Mouse (Mus musculus) spleen, postnatal 10 days (tissue): ENCODE data around the gene Plxna1.

Source experiments
- DNase-seq, 2 experiments: peaks; one replicate each; pipeline ENCODE4 v3.0.0; 2021 to 2022; ENCODE audit warnings: low spot score in 2 of 2

Plxna1 gene

DNA sequence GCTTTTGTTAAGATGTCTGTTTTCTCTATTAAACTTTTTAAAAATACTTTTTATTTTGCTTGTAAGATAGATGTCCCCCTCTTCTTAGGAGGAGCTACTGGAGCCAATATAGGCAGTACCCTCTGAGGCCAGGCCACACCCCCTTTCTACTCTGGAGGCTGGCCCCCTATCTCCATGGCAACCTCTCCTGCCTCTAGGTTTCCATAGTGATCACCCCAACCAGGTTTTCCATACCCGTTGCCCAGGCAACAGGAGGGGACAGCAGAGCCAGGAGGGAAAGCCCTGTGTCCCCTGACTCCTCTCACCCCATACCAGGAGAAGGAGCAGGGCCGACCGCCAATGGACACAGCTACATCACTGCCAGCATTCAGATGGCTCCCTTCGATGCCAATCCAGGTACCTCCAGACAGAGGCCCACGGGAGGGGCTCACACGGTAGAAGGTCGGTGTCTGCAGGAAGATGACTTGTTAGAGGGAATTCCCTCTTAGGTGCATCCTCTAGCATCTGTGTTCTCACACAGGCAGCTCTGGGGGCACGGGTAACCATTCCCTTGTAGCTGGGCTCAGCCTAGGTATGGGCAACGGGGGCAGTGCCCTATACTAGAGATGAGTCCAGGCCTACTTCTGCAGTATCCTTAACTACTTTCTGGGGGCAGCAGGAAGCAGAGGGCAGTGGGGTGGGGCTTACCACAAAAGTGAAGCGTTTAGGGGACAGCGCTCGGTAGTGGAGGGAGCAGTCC lies 28.3 kb downstream of the Plxna1 start:
- no peak for DNase-seq

DNA sequence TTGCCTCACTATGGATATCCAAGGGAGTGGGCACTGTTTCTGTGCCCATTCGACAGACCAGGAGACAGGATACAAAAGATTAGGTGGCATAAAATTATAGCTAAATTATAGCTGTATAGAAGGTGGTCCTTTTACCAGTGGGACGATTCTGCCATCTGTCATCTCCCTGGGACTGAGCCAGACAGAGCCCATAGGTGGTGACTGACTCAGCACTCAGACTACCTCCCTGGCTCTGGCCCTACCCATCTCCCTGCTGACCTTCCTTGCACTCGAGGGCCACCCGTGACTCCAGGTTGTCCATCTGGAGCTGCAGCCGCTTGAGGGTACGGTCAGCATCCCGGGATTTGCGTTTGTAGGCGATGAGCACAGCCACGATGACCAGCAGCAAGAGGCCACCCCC lies 31.5 kb downstream of the Plxna1 start:
- no peak for DNase-seq

DNA sequence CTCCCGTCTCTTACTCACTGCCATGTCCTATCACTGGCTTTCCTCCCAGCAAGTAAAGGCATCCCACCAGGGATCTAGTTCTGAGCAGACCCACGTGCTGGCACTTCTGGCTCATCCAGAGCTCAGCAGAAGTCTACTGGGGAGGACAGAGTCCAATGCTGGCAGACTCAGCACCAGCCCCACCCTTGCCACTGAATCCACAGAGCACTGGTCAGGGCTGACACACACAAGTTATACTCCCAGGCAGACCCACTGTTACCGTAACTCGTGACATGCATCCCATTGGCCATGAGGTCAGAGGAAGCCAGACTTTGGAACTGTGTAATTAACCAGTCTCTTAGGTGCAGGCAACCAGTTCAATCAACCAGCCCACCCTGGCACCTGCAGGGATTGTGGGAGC lies 33.8 kb downstream of the Plxna1 start:
- no peak for DNase-seq

DNA sequence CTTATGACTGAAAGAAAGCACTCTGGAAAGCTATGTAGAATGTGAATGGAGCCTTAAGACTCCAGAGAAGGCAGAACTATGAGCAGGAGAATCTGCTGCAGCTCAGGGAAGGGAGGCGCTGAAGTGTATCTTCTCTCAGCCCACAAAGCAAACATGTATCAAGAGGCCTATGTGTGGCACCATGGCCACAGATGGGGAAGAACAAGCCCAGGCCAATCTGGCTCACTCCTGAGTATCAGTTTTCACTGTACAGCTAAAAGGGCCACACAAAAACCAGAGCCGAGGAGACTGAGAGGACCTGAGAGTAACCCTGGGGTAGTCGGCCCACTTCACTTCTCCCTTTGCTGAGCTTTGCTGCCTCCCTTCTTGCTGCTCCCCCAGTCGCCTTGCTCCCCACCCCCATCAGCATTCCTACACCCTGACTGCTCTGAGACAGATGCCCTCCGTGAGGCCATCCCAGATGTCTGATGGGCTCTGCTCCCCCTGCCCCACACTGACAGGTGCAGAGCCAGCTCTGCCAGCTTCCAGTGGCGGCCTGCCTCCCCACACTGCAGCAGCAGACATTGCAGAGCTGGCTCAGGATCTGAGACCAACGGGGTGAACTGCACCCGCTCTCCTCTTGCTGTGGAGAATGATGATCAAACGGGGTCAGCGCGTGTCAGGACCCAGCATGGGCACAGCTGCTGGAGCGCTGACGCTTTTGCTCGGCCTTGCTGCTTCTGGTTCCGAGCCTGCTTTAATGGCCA lies 34.5 kb downstream of the Plxna1 start:
- no peak for DNase-seq

DNA sequence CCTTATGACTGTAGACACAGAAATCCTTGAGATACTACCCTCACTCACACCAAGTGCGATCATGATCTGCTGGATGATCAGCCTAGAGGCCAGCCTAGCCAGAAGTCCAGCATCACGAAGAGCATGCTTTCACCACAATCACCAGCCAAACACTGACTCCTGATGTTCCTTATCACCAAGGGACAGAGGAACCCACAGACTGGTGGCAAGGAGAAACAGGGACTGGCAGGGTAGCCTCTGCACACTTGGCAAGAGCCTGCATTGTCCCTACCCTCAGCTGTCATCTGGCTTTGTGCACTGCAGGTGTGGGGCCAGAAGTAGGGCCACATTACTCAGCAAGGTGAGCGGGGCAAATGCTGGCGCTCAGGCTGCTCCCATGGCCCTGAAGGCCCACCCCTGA lies 37.6 kb downstream of the Plxna1 start:
- no peak for DNase-seq

DNA sequence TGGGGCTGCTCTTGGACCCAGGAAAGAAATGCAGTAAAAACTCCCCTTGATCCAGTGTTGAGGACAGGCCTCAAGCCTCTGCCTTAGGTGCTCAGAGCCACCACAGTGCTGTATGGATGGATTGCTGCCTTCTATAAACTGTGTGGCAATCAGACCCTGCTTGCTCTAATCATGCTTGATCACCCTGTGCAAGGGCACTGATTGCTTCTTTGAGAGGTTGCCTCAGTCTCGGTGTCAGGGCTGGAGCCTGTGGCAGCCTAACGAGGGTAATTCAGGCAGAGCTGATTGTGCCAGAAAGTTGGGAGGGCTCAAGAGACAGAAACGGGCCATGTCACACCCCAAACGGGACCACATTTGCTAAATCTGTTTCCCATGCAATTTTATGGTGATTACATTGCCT lies 47.2 kb downstream of the Plxna1 start:
- DNase-seq = no peak

DNA sequence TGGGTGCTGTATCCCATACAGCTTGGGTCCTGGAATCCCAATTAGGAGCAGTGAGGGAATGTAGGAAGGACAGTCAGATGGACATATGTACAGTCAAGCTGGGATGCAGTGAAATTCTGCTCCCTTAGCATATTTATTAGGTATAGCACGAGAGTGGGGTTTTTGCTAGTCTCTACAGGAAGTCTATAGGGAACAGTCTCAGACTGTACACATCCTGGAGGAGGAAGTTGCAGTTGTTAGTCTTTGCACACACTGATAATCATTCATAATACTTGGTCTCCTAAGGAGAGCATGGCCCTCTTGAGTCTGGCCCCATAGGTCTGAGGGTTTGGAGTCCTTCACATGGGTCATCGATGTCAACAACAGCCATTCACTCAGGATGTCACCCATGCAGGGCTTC lies 50.9 kb downstream of the Plxna1 start:
- DNase-seq = no peak

DNA sequence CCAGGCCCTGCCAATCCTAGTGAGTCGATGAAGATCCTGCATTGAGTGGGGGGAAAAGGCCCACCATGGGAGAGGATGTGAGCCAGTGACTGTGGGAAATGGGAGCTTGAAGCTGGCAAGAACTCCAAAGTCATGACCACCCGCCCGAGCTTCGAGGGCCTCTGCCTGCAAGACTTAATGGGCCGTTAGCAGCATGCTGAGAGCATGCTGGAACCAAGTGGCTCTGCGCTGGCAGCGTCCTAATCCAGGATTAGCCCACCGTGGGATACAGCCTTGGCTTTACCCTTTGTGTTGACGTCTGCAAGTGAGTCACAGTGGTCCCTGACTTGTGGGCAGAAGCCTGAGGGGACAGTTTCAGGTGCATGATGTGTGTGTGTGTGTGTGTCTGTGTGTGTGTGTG lies 52.2 kb downstream of the Plxna1 start:
- DNase-seq = no peak

DNA sequence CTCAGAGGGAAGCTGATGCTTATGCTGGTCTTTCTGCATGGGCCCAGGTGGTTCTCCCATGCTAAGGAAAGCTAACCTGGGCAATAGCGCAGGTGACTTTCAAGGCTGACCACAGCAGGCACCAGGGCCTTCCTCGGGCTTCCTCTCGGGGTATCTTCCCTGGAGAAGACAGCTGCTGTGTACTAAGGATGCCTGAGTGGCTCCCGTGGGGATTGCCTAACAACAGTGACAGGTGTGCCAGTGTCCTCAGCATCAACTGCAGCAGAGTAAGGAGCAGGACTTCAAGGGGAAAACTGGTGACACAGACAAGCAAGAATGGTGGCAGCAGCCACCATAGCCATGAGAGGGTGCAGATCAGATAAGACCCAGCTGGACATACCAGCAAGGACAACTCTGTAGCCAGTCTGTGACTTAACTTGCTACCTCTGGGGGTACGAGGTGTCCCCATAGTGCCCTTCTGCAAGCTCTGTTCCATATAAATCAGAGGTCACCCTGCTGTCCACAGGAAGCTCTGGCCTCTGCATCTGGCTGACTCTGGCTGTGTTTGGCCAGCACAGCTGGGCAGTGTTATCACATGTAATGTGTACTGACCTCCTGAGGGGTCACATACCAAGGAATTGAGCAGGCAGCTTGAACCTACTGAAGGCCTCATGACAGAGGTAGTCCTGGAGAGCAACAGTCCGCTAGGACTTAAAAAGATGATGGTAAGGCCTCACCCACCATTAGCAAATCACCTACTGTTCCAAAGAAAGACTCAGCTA lies 54.0 kb downstream of the Plxna1 start:
- no peak for DNase-seq

DNA sequence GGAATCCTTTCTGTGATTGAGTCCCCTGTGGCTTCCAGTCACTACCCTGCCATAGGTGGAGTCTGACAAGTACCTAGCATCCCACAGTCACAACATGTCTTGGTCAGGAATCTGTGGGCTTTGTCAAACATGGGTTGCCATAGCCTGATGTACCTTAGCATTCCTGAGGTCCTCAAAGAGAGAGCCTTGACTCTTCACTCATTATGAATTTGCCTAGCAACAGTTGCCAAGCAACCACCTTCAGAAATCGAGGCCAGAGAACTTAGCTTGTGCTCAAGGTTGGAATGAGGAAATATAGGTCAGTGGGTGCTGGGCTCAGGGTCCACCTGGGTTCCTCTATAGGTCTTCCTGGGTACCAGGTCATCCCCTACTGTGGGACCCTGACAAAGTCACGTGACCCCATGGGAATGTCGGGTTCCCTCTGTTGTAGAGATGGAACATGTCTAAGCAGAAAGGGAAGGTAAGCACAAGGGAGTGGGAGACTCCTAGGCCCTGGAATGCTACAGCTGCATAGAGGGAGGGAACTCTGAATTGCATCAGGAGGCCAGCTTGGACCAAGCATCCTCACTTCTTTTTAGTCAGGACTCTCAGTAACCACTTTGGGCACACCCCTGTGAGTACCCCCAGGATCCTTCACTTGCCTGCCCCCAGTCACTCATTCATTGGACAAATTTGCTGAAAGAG lies 57.9 kb downstream of the Plxna1 start:
- no peak for DNase-seq

DNA sequence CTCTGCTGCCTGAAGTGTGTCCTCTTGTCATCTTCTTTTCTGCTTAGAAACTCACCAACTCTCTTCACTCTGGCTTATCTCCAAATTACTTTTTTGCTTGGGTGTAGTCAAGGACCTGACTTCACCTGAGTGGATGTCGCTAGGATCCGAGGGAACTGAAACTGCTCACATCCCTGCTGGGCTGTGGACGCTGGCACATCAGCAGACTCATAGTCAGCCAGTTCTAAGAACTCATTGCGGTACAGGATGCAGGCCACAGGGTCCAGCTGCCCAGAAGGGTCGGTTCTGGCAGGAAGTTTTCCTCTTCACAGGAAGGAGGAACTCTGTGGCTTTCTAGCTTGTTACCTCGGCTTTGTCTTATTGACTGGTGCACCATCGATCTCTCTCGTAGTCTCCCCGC lies 62.6 kb downstream of the Plxna1 start:
- no peak for DNase-seq

DNA sequence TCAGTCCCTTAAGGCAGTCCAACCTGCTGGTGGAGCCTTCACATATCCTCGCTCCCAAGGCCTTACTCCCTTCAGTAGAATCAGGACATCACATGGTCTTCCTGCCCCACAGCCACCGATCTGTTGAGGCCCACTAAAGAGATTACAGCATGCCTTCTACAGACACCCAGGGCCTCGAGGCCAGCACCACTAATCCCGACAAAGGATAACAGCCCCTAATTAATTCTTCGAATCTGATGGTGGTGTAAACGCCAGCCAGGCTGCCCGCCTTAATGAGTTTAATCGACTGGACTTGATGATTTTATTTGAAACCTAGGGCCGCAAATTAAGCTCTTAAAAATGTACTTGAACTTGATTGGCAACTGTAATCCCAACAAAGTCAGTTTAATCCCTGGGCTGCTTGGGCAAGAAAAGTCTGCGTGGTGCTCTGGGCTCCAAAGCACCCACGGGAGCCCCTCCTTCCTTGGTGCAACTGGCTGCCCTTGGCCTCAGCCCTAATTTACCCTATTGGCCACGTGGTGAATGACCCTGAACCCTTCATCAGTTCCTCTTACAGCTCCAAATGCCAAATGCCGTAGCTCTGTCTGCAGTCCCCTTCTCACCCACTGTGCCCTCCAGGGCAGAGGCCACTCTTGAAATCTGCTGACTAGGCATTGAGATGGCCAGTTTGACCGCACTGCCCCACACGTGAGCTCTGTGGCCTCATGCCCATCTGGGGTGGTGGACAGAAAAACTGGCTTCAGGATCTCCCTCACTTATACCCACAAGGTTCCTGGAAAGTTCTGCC lies 65.3 kb downstream of the Plxna1 start:
- no peak for DNase-seq

DNA sequence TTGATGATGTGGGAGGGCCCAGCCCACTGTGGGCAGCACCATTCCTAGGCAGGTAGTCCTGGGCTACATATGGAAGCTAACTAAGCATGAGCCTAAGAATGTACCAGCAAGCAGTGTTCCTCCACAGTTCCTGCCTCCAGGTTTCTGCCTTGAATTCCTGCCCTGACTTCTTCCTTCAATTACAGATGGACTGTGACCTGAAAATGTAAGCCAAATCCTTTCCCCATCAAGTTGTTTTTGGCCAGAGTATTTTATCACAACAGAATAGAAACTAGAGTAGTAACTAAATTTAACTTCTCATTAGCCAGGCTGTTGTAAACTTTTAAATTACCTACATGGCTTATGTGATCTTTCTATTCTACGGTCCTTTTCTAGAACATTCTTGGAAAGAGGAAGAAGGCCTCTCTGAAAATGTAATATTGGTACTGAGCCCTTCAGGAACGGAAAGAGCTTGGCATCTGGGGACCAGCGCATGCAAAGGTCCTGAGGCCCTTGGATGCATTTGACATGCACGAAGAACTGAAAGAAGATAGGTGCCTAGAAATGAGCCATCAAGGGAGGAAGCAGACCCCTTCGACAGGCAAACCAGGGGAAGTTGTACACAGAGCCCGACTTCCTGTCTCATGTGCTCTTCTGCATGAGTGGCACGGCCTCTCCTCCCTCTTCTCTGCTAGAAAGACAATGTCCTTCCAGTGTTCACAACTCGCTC lies 66.3 kb downstream of the Plxna1 start:
- DNase-seq = no peak

DNA sequence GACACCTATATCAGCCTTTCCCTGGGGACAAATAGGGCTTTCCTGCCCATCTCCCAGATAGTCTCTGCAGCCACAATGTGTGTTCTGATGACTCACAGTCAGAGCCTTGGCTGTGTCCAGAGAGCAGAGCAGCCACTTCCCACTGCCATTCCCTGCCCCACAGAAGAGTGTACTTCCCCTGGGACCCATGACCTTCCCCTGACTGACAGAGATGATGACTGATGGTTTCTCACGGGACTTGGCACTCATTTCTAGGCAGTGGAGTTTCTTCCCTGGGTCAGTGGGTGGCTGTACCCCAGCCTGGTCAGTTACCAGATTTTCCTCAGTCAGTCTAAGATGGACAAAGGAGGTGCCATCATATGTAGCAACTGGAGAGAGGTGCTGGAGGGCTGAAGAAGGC lies 67.8 kb downstream of the Plxna1 start:
- no peak for DNase-seq

DNA sequence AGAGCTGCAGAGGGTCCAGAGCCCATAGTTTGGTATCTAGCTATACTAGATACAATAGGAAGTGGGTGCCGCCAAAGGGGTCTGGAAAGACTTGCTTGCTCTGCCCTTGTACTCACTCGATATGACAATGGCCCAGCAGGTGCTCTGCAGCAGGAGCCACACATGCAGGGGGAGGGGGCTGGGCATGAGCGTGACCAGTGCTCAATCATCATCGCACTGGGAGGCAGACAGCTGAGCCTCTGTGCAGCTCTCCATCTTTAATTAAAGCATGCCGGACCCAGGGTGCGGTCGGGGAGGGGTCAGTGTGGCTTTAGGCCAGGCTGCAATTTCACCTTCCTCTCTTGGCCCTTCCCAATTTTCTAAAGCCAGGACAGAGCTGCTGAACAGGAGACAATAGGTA lies 70.9 kb downstream of the Plxna1 start:
- no peak for DNase-seq

DNA sequence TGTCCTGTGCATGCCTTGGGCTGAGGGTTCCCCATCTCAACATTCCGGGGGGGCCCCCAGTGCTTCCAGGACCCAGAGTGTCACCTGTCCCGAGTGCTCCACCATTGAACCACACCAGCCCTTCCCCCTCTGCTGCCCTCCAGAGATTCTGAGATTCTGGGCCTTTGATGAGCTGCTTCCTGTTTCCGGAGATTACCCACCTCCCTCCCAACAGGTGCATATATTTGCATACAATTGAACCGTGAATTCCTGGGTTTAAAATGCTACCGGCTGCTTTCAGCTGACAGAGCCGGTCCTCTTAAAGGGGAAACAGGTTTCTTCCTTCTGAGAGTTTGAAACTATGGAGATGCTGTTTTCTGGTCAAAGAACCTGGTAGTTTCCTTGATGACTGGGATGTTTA lies 74.3 kb downstream of the Plxna1 start:
- peak in 1 of 2 experiments; percentile 44 for DNase-seq

DNA sequence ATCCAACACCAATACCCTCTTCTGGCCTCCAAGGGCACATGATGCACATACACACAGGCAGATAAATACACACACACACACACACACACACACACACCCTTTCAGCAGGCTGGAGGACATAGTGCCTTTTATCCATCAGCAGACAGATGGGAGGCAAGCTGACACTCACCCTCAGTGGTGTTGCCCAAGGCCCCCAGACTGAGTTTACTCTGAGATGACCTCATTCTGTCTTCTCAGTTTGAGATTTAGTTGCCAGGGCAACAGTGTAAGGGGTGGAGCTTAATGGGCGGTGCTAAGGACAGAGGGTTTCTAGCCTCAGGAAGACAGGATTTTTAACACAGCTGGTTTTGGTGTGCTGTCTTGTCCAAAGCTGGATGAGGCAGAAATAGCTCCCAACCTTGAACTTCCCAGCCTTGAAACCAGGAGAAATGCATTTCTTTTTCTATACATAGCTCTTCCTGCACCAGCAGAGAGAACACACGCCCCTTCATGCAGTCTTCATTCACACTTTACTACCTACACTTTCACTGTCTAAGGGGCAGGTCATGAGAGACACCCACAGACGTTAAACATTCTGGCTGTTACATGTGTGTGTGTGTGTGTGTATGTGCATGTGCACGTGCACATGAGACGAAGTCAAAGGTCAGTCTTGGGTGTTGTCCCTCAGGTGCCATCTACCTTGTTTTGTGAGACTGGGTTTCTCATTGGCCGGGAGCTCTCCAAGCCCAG lies 75.6 kb downstream of the Plxna1 start:
- peak in 1 of 2 experiments; percentile 71 for DNase-seq

DNA sequence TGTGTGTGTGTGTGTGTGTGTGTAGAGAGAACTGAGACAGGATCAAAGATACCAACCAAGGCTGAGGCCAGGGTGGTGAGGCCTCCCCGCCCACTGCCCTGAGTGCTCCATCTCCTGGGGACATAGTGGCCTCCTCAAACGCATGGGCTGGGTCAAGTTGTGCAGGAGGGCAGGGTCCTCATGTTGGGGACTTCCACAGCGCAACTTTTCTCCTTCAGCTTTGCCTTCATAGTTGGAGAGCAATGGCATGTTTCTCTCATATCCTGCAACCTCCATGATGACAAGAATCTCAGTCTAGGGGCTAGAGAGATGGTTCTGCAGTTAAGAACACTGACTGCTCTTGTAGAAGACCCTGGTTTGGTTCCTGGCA lies 76.1 kb downstream of the Plxna1 start:
- DNase-seq = no peak

DNA sequence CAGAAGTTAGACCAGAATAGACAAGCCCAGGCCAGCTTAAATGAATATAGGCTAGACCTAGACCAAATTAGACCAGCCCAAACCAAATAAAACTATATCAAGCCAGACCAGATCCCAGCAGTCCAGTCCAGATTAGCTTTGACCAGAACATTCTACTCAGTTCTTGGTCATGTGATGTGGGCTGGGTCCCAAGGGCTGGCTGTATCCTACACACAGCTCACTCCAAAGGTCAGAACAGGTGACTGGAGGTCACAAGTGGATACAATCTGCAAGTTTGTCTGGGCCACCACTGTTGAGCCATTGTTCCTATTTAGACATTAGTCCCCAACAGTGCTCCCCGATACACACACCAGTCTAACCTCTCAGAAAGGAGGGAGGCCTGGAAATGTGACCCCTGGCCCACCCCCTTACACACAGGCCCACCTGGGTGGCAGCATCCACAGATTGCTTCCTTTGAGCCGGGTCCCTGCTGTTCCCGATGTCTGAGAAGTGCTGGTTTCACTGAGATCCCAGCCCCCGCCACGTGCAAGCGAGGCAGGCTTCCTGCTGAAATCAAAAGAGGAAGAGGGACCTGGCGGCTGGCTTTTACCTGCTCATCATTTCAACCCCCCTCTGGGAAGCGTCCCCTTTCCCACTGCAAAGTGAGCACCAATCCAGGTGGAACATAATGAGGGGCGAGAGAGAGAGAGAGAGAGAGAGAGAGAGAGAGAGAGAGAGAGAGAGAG lies 76.7 kb downstream of the Plxna1 start:
- DNase-seq = no peak
